Mouse (Mus musculus): Measurements from ENCODE around the gene Plekhn1. TPM values are rescaled to one million over a fixed set of nuclear protein-coding genes. Genes with fewer than 3 reads are reported as not detected.

Gene Plekhn1
- polyA plus RNA-seq, 1 experiment from 2014 or later, result 4.0 TPM

GRCm38 (mm10) chr4:156235360-156235770, 708 bp upstream of the Plekhn1 start:
- Histone ChIP-seq H3K4me1 (replicated peaks) (peaks cover 43% of the 10 kb centered on the region), H3K36me3 (peaks cover 68% of the 10 kb centered on the region), H3K4me3 (replicated peaks) (peak overlapping the region; percentile 87), H3K4me2 (peak overlapping the region; percentile 99), H3K9ac (peak overlapping the region; percentile 87), H3K27me3 (no peaks in the 10 kb centered on the region), H3K9me3 (replicated peaks) (no peaks in the 10 kb centered on the region), H3K27ac (peak overlapping the region; percentile 97)
- DNase-seq (no peak), ATAC-seq (ENCODE audit: low read depth) (peak; percentile 49)
- under 1% methylated on average over 15 of the region's 15 CpGs for WGBS (ENCODE audit: insufficient replicate concordance)

- ATAC-seq (ENCODE audit: low read depth) (no peak), DNase-seq (no peak)
- Histone ChIP-seq H3K27ac (peak overlapping the region; percentile 67), H3K27me3 (no peaks in the 10 kb centered on the region), H3K4me2 (peak overlapping the region; percentile 99), H3K9ac (peak overlapping the region; percentile 87), H3K4me3 (replicated peaks) (peak overlapping the region; percentile 87), H3K4me1 (replicated peaks) (peaks cover 42% of the 10 kb centered on the region), H3K36me3 (peaks cover 67% of the 10 kb centered on the region), H3K9me3 (replicated peaks) (no peaks in the 10 kb centered on the region)
- 24% methylated on average over 17 of the region's 17 CpGs for WGBS (ENCODE audit: insufficient replicate concordance)
Measured at GRCm38 (mm10) chr4:156234021-156234501, 596 bp downstream of the Plekhn1 start.

- Histone ChIP-seq H3K27ac (no peak overlapping the region), H3K4me3 (replicated peaks) (no peak overlapping the region), H3K4me2 (peak overlapping the region; percentile 34), H3K9ac (peak overlapping the region; percentile 23; the same call in 1 of the 2 replicates), H3K4me1 (replicated peaks) (peaks cover 32% of the 10 kb centered on the region), H3K27me3 (no peaks in the 10 kb centered on the region), H3K36me3 (peaks cover 44% of the 10 kb centered on the region), H3K9me3 (replicated peaks) (no peaks in the 10 kb centered on the region)
- 42% methylated on average over 12 of the region's 12 CpGs for WGBS (ENCODE audit: insufficient replicate concordance)
- ATAC-seq (ENCODE audit: low read depth) (peak; percentile 63), DNase-seq (no peak)
Measured at GRCm38 (mm10) chr4:156228393-156229024, 6.1 kb downstream of the Plekhn1 start.

GRCm38 (mm10) chr4:156227752-156228392, 6.8 kb downstream of the Plekhn1 start:
- peaks cover 37% of the 10 kb centered on the region for H3K36me3 ChIP-seq
- peak overlapping the region; percentile 34 for H3K4me2 ChIP-seq
- no peak for DNase-seq
- peak overlapping the region; percentile 23; the same call in 1 of the 2 replicates for H3K9ac ChIP-seq
- 52% methylated on average over 18 of the region's 18 CpGs for WGBS (ENCODE audit: insufficient replicate concordance)
- no peaks in the 10 kb centered on the region for H3K27me3 ChIP-seq
- no peak overlapping the region for H3K4me3 ChIP-seq (replicated peaks)
- H3K27ac ChIP-seq, result no peak overlapping the region
- ATAC-seq (ENCODE audit: low read depth), result peak; percentile 15
- H3K9me3 ChIP-seq (replicated peaks), result no peaks in the 10 kb centered on the region
- H3K4me1 ChIP-seq (replicated peaks), result peaks cover 26% of the 10 kb centered on the region

- Histone ChIP-seq H3K4me2 (no peak overlapping the region), H3K9me3 (replicated peaks) (no peaks in the 10 kb centered on the region), H3K27me3 (no peaks in the 10 kb centered on the region), H3K27ac (no peak overlapping the region), H3K36me3 (0 out of 2 replicates have a peak, but pooled peaks cover 1% of the 10 kb centered on the region), H3K9ac (no peak overlapping the region), H3K4me3 (replicated peaks) (no peak overlapping the region), H3K4me1 (replicated peaks) (peaks cover 23% of the 10 kb centered on the region)
- DNase-seq (no peak), ATAC-seq (ENCODE audit: low read depth) (no peak)
- 69% methylated on average over 2 of the region's 2 CpGs for WGBS (ENCODE audit: insufficient replicate concordance)
Measured at GRCm38 (mm10) chr4:156224276-156224675, 10.4 kb downstream of the Plekhn1 start.

GRCm38 (mm10) chr4:156219936-156220335, 14.7 kb downstream of the Plekhn1 start:
- H3K4me2 ChIP-seq, result no peak overlapping the region
- no peak overlapping the region for H3K27ac ChIP-seq
- ATAC-seq (ENCODE audit: low read depth) (no peak), DNase-seq (no peak)
- no peaks in the 10 kb centered on the region for H3K9me3 ChIP-seq (replicated peaks)
- WGBS (ENCODE audit: insufficient replicate concordance), result 79% methylated on average over 11 of the region's 11 CpGs
- H3K4me1 ChIP-seq (replicated peaks), result no peaks in the 10 kb centered on the region
- H3K27me3 ChIP-seq, result peaks cover 8% of the 10 kb centered on the region
- no peak overlapping the region for H3K9ac ChIP-seq
- H3K36me3 ChIP-seq, result no peaks in the 10 kb centered on the region
- H3K4me3 ChIP-seq (replicated peaks), result no peak overlapping the region

- ATAC-seq (ENCODE audit: low read depth) (no peak), DNase-seq (no peak)
- Histone ChIP-seq H3K4me3 (replicated peaks) (no peak overlapping the region), H3K27ac (no peak overlapping the region), H3K9ac (no peak overlapping the region), H3K27me3 (peaks cover 8% of the 10 kb centered on the region), H3K36me3 (no peaks in the 10 kb centered on the region), H3K4me1 (replicated peaks) (no peaks in the 10 kb centered on the region), H3K9me3 (replicated peaks) (no peaks in the 10 kb centered on the region), H3K4me2 (no peak overlapping the region)
- WGBS (ENCODE audit: insufficient replicate concordance), result 77% methylated on average over 16 of the region's 16 CpGs
Measured at GRCm38 (mm10) chr4:156217838-156218237, 16.8 kb downstream of the Plekhn1 start.

- no peaks in the 10 kb centered on the region for H3K36me3 ChIP-seq
- 84% methylated on average over 16 of the region's 16 CpGs for WGBS (ENCODE audit: insufficient replicate concordance)
- ATAC-seq (ENCODE audit: low read depth) (no peak), DNase-seq (no peak)
- H3K9me3 ChIP-seq (replicated peaks), result no peaks in the 10 kb centered on the region
- H3K9ac ChIP-seq, result no peak overlapping the region
- no peak overlapping the region for H3K27ac ChIP-seq
- no peaks in the 10 kb centered on the region for H3K4me1 ChIP-seq (replicated peaks)
- peaks cover 8% of the 10 kb centered on the region for H3K27me3 ChIP-seq
- no peak overlapping the region for H3K4me3 ChIP-seq (replicated peaks)
- H3K4me2 ChIP-seq, result no peak overlapping the region
Measured at GRCm38 (mm10) chr4:156217022-156217669, 17.5 kb downstream of the Plekhn1 start.

- H3K4me3 ChIP-seq (replicated peaks), result no peak overlapping the region
- no peaks in the 10 kb centered on the region for H3K4me1 ChIP-seq (replicated peaks)
- H3K4me2 ChIP-seq, result no peak overlapping the region
- peaks cover 8% of the 10 kb centered on the region for H3K27me3 ChIP-seq
- H3K9ac ChIP-seq, result no peak overlapping the region
- no peaks in the 10 kb centered on the region for H3K9me3 ChIP-seq (replicated peaks)
- H3K27ac ChIP-seq, result no peak overlapping the region
- WGBS (ENCODE audit: insufficient replicate concordance), result 65% methylated on average over 2 of the region's 2 CpGs
- DNase-seq (no peak), ATAC-seq (ENCODE audit: low read depth) (no peak)
- H3K36me3 ChIP-seq, result no peaks in the 10 kb centered on the region
Measured at GRCm38 (mm10) chr4:156216196-156216595, 18.5 kb downstream of the Plekhn1 start.

GRCm38 (mm10) chr4:156215649-156216048, 19.0 kb downstream of the Plekhn1 start, which contains the start of gene Perm1:
Gene Perm1 (plus strand): TSS chr4:156215868.
- no peak for ATAC-seq (ENCODE audit: low read depth)
- Histone ChIP-seq H3K27ac (no peak within 1 kb of the TSS), H3K9me3 (replicated peaks) (no peaks in the 10 kb centered on the region), H3K36me3 (no peaks in the 10 kb centered on the region), H3K27me3 (peaks cover 8% of the 10 kb centered on the region), H3K4me3 (replicated peaks) (no peak within 1 kb of the TSS), H3K4me1 (replicated peaks) (no peaks in the 10 kb centered on the region), H3K9ac (no peak within 1 kb of the TSS), H3K4me2 (no peak within 1 kb of the TSS)
- 65% methylated on average over 4 of the region's 4 CpGs for WGBS (ENCODE audit: insufficient replicate concordance)
- DNase-seq, result no peak

GRCm38 (mm10) chr4:156213134-156213533, 21.5 kb downstream of the Plekhn1 start:
- 83% methylated on average over 13 of the region's 13 CpGs for WGBS (ENCODE audit: insufficient replicate concordance)
- no peak for DNase-seq
- Histone ChIP-seq H3K27me3 (peaks cover 5% of the 10 kb centered on the region), H3K9me3 (replicated peaks) (no peaks in the 10 kb centered on the region), H3K9ac (no peak overlapping the region), H3K4me3 (replicated peaks) (no peak overlapping the region), H3K4me2 (no peak overlapping the region), H3K4me1 (replicated peaks) (no peaks in the 10 kb centered on the region), H3K36me3 (no peaks in the 10 kb centered on the region), H3K27ac (no peak overlapping the region)
- no peak for ATAC-seq (ENCODE audit: low read depth)
